Mouse (Mus musculus) liver, adult 2 months (tissue): ENCODE data around the gene Galnt5. TPM values are rescaled to one million over a fixed set of nuclear protein-coding genes. Genes with fewer than 3 reads are reported as not detected.

ENCODE experiments used
- DNase-seq: peaks from one replicate; pipeline ENCODE4 v3.0.0-alpha.2; 2011; ENCODE audit warnings: low read depth, low spot score; ENCODE audit errors: extremely low read depth
- H3K27ac ChIP-seq: fragments of 200-500 bp; replicated peaks from 2 replicates; pipeline ENCODE4 v1.5.1; 2012; ENCODE audit warnings: low read depth, mild to moderate bottlenecking, control low read depth, inconsistent platforms, low read length; ENCODE audit not compliant: insufficient read depth
- H3K27me3 ChIP-seq: fragments of 200-500 bp; 2 replicates; pipeline ENCODE4 v1.6.1; 2012; ENCODE audit warnings: mild to moderate bottlenecking, moderate library complexity, low read length, inconsistent platforms; ENCODE audit not compliant: control insufficient read depth, insufficient read depth
- H3K36me3 ChIP-seq: fragments of 200-500 bp; 2 replicates; pipeline ENCODE4 v1.6.1; 2012; ENCODE audit warnings: low read length, inconsistent platforms; ENCODE audit not compliant: control insufficient read depth, insufficient read depth
- H3K4me1 ChIP-seq: fragments of 200-500 bp; 2 replicates; pipeline ENCODE4 v1.6.1; 2011; ENCODE audit warnings: low read length; ENCODE audit not compliant: control insufficient read depth, insufficient read depth
- H3K4me3 ChIP-seq: fragments of 200-500 bp; 2 replicates; pipeline ENCODE4 v1.5.1; 2011; ENCODE audit warnings: low read depth, mild to moderate bottlenecking, control low read depth, low read length, moderate library complexity; ENCODE audit not compliant: insufficient read depth
- H3K79me2 ChIP-seq: fragments of 200-500 bp; 2 replicates; pipeline ENCODE4 v1.6.1; 2012; ENCODE audit warnings: inconsistent platforms, mild to moderate bottlenecking, low read length, moderate library complexity; ENCODE audit not compliant: control insufficient read depth, insufficient read depth
- H3K9ac ChIP-seq: fragments of 200-500 bp; 2 replicates; pipeline ENCODE4 v1.6.1; 2012; ENCODE audit warnings: low read depth, mild to moderate bottlenecking, control low read depth, inconsistent platforms, low read length
- CTCF ChIP-seq: fragments of 200-500 bp; IDR thresholded peaks from 2 replicates; pipeline ENCODE4 v1.5.1; 2011; ENCODE audit warnings: low read depth, low read length, control low read depth
- POLR2A ChIP-seq: fragments of 200-500 bp; IDR thresholded peaks from 2 replicates; pipeline ENCODE4 v1.6.1; 2011; ENCODE audit warnings: low read length, control low read depth; ENCODE audit not compliant: insufficient read depth; ENCODE audit errors: extremely low read depth
- WGBS: fragments of 180-500 bp; shearing (Covaris S2); methylation state at CpG from one replicate; pipeline ENCODE4 v1.1.7; 2018; 5-methylcytosine and 5-hydroxymethylcytosine counted together
- polyA plus RNA-seq: library from polyadenylated mRNA; depleted of rRNA; stranded (reverse); fragments of >200 nt; gene quantifications from 2 replicates; pipeline ENCODE4 v1.2.3, GENCODE M21; 2012
- total RNA-seq: library from RNA; depleted of rRNA; stranded (reverse); fragments of >200 nt; gene quantifications from 2 replicates; pipeline ENCODE4 v1.2.3, GENCODE M21; 2014

Gene Galnt5
- total and polyA plus RNA-seq, 2 experiments = not detected

DNA sequence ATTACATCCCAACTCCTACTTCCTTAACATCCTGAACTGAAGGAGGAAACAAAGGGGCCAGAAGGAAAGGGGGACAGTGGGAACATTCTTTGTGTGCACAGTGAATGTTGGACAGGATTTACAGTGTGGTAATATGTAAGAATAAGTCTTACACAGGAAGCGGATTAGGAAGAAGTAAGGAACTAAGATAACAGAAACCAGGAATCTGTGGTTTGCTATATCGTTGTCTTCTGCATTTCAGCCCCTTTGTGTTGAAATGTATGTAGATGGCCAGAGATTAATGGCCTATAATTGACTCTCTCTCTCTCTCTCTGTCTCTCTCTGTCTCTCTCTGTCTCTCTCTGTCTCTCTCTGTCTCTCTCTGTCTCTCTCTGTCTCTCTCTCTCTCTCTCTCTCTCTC, 39.2 kb downstream of the Galnt5 start:
- H3K9ac ChIP-seq = no peak overlapping the region
- H3K27ac ChIP-seq = no peak overlapping the region
- no peak for TF ChIP-seq CTCF
- no peak for TF ChIP-seq POLR2A
- 67% methylated on average over 2 of the region's 2 CpGs for WGBS
- no peaks in the 10 kb centered on the region for H3K36me3 ChIP-seq
- H3K79me2 ChIP-seq = no peaks in the 10 kb centered on the region
- no peaks in the 10 kb centered on the region for H3K4me1 ChIP-seq
- no peaks in the 10 kb centered on the region for H3K27me3 ChIP-seq
- H3K4me3 ChIP-seq = no peak overlapping the region
- no peak for DNase-seq

- 63% methylated on average over 7 of the region's 7 CpGs for WGBS
- no peak for DNase-seq
- H3K27me3 ChIP-seq = no peaks in the 10 kb centered on the region
- H3K4me3 ChIP-seq = no peak overlapping the region
- no peak overlapping the region for H3K9ac ChIP-seq
- no peaks in the 10 kb centered on the region for H3K4me1 ChIP-seq
- no peak for TF ChIP-seq CTCF
- TF ChIP-seq POLR2A = no peak
- no peak overlapping the region for H3K27ac ChIP-seq
- H3K79me2 ChIP-seq = no peaks in the 10 kb centered on the region
- no peaks in the 10 kb centered on the region for H3K36me3 ChIP-seq
Observed at GRCm38 (mm10) chr2:58041867-58042266, 44.2 kb downstream of the Galnt5 start.

DNA sequence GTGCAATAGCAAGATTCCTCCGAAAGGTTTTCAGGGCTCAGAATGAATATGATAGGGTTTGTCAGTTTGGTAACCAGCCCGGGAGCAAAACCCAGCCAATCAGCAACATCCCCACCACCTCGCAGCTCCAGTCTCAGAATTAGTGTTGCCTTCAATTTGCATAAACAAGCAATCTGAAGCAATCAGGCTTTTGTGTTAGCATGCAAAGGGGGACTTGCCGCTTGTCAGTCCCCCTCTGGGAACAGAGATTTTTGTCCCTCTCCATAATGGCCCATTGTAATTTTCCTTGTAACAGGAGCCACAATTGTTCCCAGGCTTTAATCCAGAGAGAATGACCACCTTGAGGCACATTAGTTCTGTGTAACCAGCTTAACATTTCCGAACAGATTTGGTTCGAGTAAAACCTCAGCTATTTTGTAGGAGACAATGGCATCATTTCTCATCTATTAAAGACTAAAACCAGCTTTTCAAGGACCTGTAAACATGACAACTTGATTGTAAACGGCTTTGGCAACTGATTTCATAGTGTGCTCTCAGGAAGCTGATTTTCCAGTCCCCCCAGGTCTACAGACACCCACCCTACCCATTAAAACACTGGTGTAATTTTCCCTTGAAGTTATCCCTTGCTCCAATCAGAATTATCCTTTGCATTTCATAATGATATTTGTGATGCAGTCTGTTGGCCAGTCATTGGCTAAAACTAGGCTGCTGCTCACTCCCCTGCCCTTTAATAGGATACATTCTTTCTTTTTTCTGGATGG, 55.3 kb downstream of the Galnt5 start, which contains the start of gene Ermn:
Ermn (minus strand) TSS at position 44 of the 761 bp plus-strand sequence.
- DNase-seq = no peak
- no peaks in the 10 kb centered on the region for H3K27me3 ChIP-seq
- no peaks in the 10 kb centered on the region for H3K4me1 ChIP-seq
- H3K4me3 ChIP-seq = no peak within 1 kb of the TSS
- no peaks in the 10 kb centered on the region for H3K79me2 ChIP-seq
- TF ChIP-seq POLR2A (no peak), CTCF (no peak)
- no peak within 1 kb of the TSS for H3K9ac ChIP-seq
- H3K36me3 ChIP-seq = no peaks in the 10 kb centered on the region
- H3K27ac ChIP-seq = no peak within 1 kb of the TSS
- WGBS = 27% methylated on average over 7 of the region's 7 CpGs

- no peaks in the 10 kb centered on the region for H3K27me3 ChIP-seq
- no peak overlapping the region for H3K4me3 ChIP-seq
- H3K4me1 ChIP-seq = no peaks in the 10 kb centered on the region
- no peak overlapping the region for H3K27ac ChIP-seq
- H3K36me3 ChIP-seq = no peaks in the 10 kb centered on the region
- no peaks in the 10 kb centered on the region for H3K79me2 ChIP-seq
- TF ChIP-seq CTCF = peak; percentile 88
- no peak for TF ChIP-seq POLR2A
- H3K9ac ChIP-seq = no peak overlapping the region
- DNase-seq = peak; percentile 31
Observed at GRCm38 (mm10) chr2:58055383-58055782, 57.7 kb downstream of the Galnt5 start.

- Histone ChIP-seq H3K36me3 (no peaks in the 10 kb centered on the region), H3K4me1 (no peaks in the 10 kb centered on the region), H3K27me3 (no peaks in the 10 kb centered on the region), H3K79me2 (no peaks in the 10 kb centered on the region), H3K27ac (no peak overlapping the region), H3K4me3 (no peak overlapping the region), H3K9ac (no peak overlapping the region)
- TF ChIP-seq CTCF (no peak), POLR2A (no peak)
- no peak for DNase-seq
- 33% methylated on average over 1 of the region's 1 CpGs for WGBS
Observed at GRCm38 (mm10) chr2:58079849-58080248, 82.2 kb downstream of the Galnt5 start.

DNA sequence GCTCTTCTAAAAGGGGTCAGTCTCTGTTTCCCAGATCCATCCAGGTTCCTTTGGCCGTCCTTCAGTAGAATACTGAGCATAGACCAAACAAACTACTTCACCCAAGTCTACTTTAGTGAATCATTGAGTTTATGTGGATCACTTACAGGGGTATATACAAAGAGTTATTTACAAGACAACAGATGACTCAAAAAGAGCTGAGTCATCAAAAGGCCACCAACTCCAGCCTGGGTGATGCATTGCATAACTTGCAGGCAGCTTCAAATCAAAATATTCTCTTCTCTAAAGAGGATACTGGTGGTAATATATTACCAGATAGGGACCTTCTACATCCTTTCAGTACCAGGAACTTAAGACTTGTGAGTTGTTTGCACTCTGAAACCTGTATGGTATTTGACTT, 88.7 kb downstream of the Galnt5 start:
- no peaks in the 10 kb centered on the region for H3K79me2 ChIP-seq
- H3K36me3 ChIP-seq = no peaks in the 10 kb centered on the region
- TF ChIP-seq CTCF (no peak), POLR2A (no peak)
- 75% methylated on average over 1 of the region's 1 CpGs for WGBS
- no peak overlapping the region for H3K4me3 ChIP-seq
- H3K27me3 ChIP-seq = no peaks in the 10 kb centered on the region
- no peaks in the 10 kb centered on the region for H3K4me1 ChIP-seq
- no peak overlapping the region for H3K27ac ChIP-seq
- no peak for DNase-seq
- no peak overlapping the region for H3K9ac ChIP-seq
